8 mouse cellular contexts compared by ENCODE assay signal in the genomic region with DNA sequence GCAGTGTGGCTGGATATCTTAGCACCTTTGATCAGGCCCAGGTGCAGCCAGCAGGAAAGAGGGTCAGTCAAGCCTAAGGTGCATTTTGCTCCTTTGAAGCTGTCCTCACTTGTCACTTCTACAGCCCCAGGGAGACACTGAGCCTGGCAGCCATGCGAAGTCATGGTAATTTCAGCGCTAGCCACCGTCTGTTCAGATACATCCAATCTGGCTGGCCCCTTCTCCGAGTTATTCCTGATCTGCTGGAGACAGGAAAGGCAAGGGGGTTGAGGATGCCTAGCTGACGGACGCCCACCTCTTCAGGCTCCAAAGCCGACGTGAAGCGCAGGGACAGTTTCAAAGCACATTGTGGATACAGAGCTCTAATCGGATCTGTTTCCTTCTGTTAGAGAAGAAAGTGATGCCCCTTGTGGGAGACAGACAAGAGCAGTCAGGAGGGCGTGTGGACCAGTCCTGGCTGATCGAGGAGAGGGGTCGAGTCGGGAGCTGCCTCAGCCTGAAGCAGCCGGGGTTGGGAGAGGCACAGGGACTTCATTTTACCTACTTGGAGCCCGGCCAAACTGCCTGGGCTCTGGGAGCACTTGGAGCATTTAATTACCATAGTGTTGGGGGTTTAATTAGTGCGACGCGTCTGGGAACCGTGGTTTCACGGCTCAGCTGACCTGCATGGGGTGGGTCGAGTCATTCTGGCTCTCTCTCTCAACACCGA. TPM values are rescaled to one million over a fixed set of nuclear protein-coding genes. Genes with fewer than 3 reads are reported as not detected.
A peak's percentile ranks its signal among the peaks of the same experiment; 100 is the strongest.
DNase-seq lines count a peak whose midpoint lies in the region; ATAC-seq lines count a peak whose summit lies in the region.

No protein-coding gene starts in this region.

- peak overlapping the region; percentile 91 for H3K27ac ChIP-seq in heart, embryonic 13.5 days (replicated peaks)
- peak overlapping the region; percentile 67 for H3K27ac ChIP-seq in midbrain, embryonic 14.5 days (replicated peaks; ENCODE audit: low read depth, low read length)

- no peaks in the 10 kb centered on the region for H3K9me3 ChIP-seq in heart, embryonic 13.5 days
- H3K9me3 ChIP-seq in midbrain, embryonic 14.5 days (ENCODE audit: control insufficient read depth, low read length) = no peaks in the 10 kb centered on the region

- H3K4me2 ChIP-seq in heart, embryonic 13.5 days = peak overlapping the region; percentile 61
- peak overlapping the region; percentile 36 for H3K4me2 ChIP-seq in midbrain, embryonic 14.5 days (ENCODE audit: low read length)

- DNase-seq in layer of hippocampus, adult 11-12 months (ENCODE audit: low spot score) = peak; percentile 18
- DNase-seq in layer of hippocampus, postnatal 25 days (ENCODE audit: extremely low spot score in 1 of 2, low spot score in 1 of 2) = no peak
- peak; percentile 30 to 31 for DNase-seq in cerebellum, adult 18-20 months
- peak; percentile 81 for DNase-seq in kidney, postnatal 14 days
- DNase-seq in midbrain, embryonic 14.5 days = peak; percentile 71
- DNase-seq in thymus, adult 18-20 months = no peak
- no peak for DNase-seq in adrenal gland, postnatal 25 days

- ATAC-seq in heart, embryonic 13.5 days (ENCODE audit: extremely low read depth, insufficient number of reproducible peaks, low FRiP score, low TSS enrichment) = no peak
- no peak for ATAC-seq in midbrain, embryonic 14.5 days (ENCODE audit: low FRiP score, low TSS enrichment)

- peak overlapping the region; percentile 19 for H3K4me3 ChIP-seq in heart, embryonic 13.5 days
- no peak overlapping the region for H3K4me3 ChIP-seq in midbrain, embryonic 14.5 days (replicated peaks; ENCODE audit: low read depth, low read length)

- H3K9ac ChIP-seq in heart, embryonic 13.5 days = peak overlapping the region; percentile 67
- H3K9ac ChIP-seq in midbrain, embryonic 14.5 days (replicated peaks; ENCODE audit: low read length) = no peak overlapping the region

- peaks cover 86% of the 10 kb centered on the region for H3K4me1 ChIP-seq in heart, embryonic 13.5 days
- peaks cover 17% of the 10 kb centered on the region for H3K4me1 ChIP-seq in midbrain, embryonic 14.5 days (ENCODE audit: control insufficient read depth, insufficient read depth, low read length)

- 19% methylated on average over 23 of the region's 23 CpGs for WGBS in heart, embryonic 13.5 days
- WGBS in midbrain, embryonic 14.5 days = 12% methylated on average over 23 of the region's 23 CpGs

- peaks cover 12% of the 10 kb centered on the region; the same call in 1 of the 2 replicates for H3K36me3 ChIP-seq in heart, embryonic 13.5 days
- no peaks in the 10 kb centered on the region for H3K36me3 ChIP-seq in midbrain, embryonic 14.5 days (ENCODE audit: control insufficient read depth, insufficient read depth, low read length)

- H3K27me3 ChIP-seq in heart, embryonic 13.5 days (replicated peaks) = no peaks in the 10 kb centered on the region
- H3K27me3 ChIP-seq in midbrain, embryonic 14.5 days (ENCODE audit: control insufficient read depth, insufficient read depth, low read length) = no peaks in the 10 kb centered on the region

RNA-seq across cellular contexts. Expression of a gene that starts 27.3 kb away (rescaled TPM):
- 1 to 10 TPM; 3.6 to 5.7 TPM for total RNA-seq in layer of hippocampus, postnatal 25 days (2021)
- polyA plus RNA-seq in heart, embryonic 13.5 days (2015; fragmentation: Nextera tagmentation; extraction: Ambion mirVana) = 12.9 and 15.4 TPM in 2 replicates
- 1.0 and 4.6 TPM in 2 replicates for polyA plus RNA-seq in midbrain, embryonic 14.5 days (2014; fragmentation: Nextera tagmentation; extraction: Ambion mirVana)
- total RNA-seq in adrenal gland, postnatal 25 days (2021) = 18.3 and 20.1 TPM in 2 replicates

RNA-seq across cellular contexts. Expression of a gene that starts 44.0 kb away (rescaled TPM):
- 1 to 10 TPM; 1.1 to 1.6 TPM for total RNA-seq in layer of hippocampus, postnatal 25 days (2021)
- 31.0 and 34.6 TPM in 2 replicates for polyA plus RNA-seq in heart, embryonic 13.5 days (2015; fragmentation: Nextera tagmentation; extraction: Ambion mirVana)
- polyA plus RNA-seq in midbrain, embryonic 14.5 days (2014; fragmentation: Nextera tagmentation; extraction: Ambion mirVana) = 5.9 and 7.6 TPM in 2 replicates
- total RNA-seq in adrenal gland, postnatal 25 days (2021) = 12.5 and 17.7 TPM in 2 replicates

RNA-seq across cellular contexts. Expression of a gene that starts 47.9 kb away (rescaled TPM):
- 10 to 100 TPM; 22.1 to 22.2 TPM for total RNA-seq in layer of hippocampus, postnatal 25 days (2021)
- polyA plus RNA-seq in heart, embryonic 13.5 days (2015; fragmentation: Nextera tagmentation; extraction: Ambion mirVana) = 23.9 and 29.6 TPM in 2 replicates
- polyA plus RNA-seq in midbrain, embryonic 14.5 days (2014; fragmentation: Nextera tagmentation; extraction: Ambion mirVana) = 80.6 and 93.1 TPM in 2 replicates
- 20.6 and 24.7 TPM in 2 replicates for total RNA-seq in adrenal gland, postnatal 25 days (2021)

RNA-seq across cellular contexts. Expression of a gene that starts 47.9 kb away (rescaled TPM):
- 10 to 100 TPM; 26.0 to 35.0 TPM for total RNA-seq in layer of hippocampus, postnatal 25 days (2021)
- polyA plus RNA-seq in heart, embryonic 13.5 days (2015; fragmentation: Nextera tagmentation; extraction: Ambion mirVana) = 33.2 and 42.0 TPM in 2 replicates
- polyA plus RNA-seq in midbrain, embryonic 14.5 days (2014; fragmentation: Nextera tagmentation; extraction: Ambion mirVana) = 33.7 and 34.4 TPM in 2 replicates
- total RNA-seq in adrenal gland, postnatal 25 days (2021) = 65.3 and 66.5 TPM in 2 replicates

RNA-seq across cellular contexts. Expression of a gene that starts 52.9 kb away (rescaled TPM):
- total RNA-seq in layer of hippocampus, postnatal 25 days (2021) = 10 to 100 TPM; 62.5 to 69.6 TPM
- 251 and 271 TPM in 2 replicates for polyA plus RNA-seq in heart, embryonic 13.5 days (2015; fragmentation: Nextera tagmentation; extraction: Ambion mirVana)
- polyA plus RNA-seq in midbrain, embryonic 14.5 days (2014; fragmentation: Nextera tagmentation; extraction: Ambion mirVana) = 146 and 161 TPM in 2 replicates
- total RNA-seq in adrenal gland, postnatal 25 days (2021) = 50.6 and 66.4 TPM in 2 replicates

Comparison
In these comparisons a context has a peak if more than half of its experiments do, and no peak if none do; other contexts are left out.
1. DNase-seq: peak in layer of hippocampus, adult 11-12 months (single experiment), cerebellum, adult 18-20 months (2 of 2), kidney, postnatal 14 days (single experiment) and midbrain, embryonic 14.5 days (single experiment); none in layer of hippocampus, postnatal 25 days (0 of 2), thymus, adult 18-20 months (0 of 2) and adrenal gland, postnatal 25 days (single experiment).